Mouse (Mus musculus) forebrain, postnatal 0 days (tissue): ENCODE measurements at regions not wholly inside any gene's neighbourhood (a gene's known extent, or its start where the extent isn't known, plus 50 kb on each side); places are given as distances from the start of the nearest gene placed in this dataset.

Experiments used
- ATAC-seq: fragments of 200-750 bp; cut with Nextera tagmentation; 2 replicates; pipeline ENCODE4 v1.8.0; 2017; ENCODE audit warnings: mild to moderate bottlenecking, moderate library complexity
- DNase-seq: peaks from one replicate; pipeline ENCODE4 v3.0.0-alpha.2; 2015
- H3K27ac ChIP-seq: fragments of 300-500 bp; sonication (generic); 2 replicates; pipeline ENCODE4 v1.5.1; 2014; ENCODE audit warnings: low read depth, mild to moderate bottlenecking, antibody characterized with exemption, low read length, moderate library complexity, mixed read lengths
- H3K27me3 ChIP-seq: fragments of 300-500 bp; sonication (generic); 2 replicates; pipeline ENCODE4 v1.6.1; 2014; ENCODE audit warnings: mild to moderate bottlenecking, low read length, mixed read lengths; ENCODE audit not compliant: insufficient read depth
- H3K36me3 ChIP-seq: fragments of 300-500 bp; sonication (generic); 2 replicates; pipeline ENCODE4 v1.6.1; 2014; ENCODE audit warnings: mild to moderate bottlenecking, moderate library complexity; ENCODE audit not compliant: insufficient read depth
- H3K4me1 ChIP-seq: fragments of 300-500 bp; sonication (generic); 2 replicates; pipeline ENCODE4 v1.6.1; 2014; ENCODE audit warnings: antibody characterized with exemption; ENCODE audit not compliant: insufficient read depth
- H3K4me2 ChIP-seq: fragments of 300-500 bp; sonication (generic); 2 replicates; pipeline ENCODE4 v1.6.1; 2014; ENCODE audit warnings: low read depth, mild to moderate bottlenecking, moderate library complexity
- H3K4me3 ChIP-seq: fragments of 300-500 bp; sonication (generic); 2 replicates; pipeline ENCODE4 v1.5.1; 2014; ENCODE audit warnings: low read depth, low read length, mixed read lengths
- H3K9ac ChIP-seq: fragments of 300-500 bp; sonication (generic); 2 replicates; pipeline ENCODE4 v1.6.1; 2014; ENCODE audit warnings: mild to moderate bottlenecking
- H3K9me3 ChIP-seq: fragments of 300-500 bp; sonication (generic); 2 replicates; pipeline ENCODE4 v1.6.1; 2016; ENCODE audit warnings: low read length
- CTCF ChIP-seq: sonication (generic); IDR thresholded peaks from 2 replicates; pipeline ENCODE4 v1.5.1; 2016; ENCODE audit warnings: antibody characterized with exemption, control low read depth, low read depth
- WGBS: fragments of 180-500 bp; shearing (Covaris S2); extraction: QIAGEN DNeasy Blood & Tissue Kit; methylation state at CpG from one replicate; pipeline ENCODE4 v1.1.7; 2014; 5-methylcytosine and 5-hydroxymethylcytosine counted together

GRCm38 (mm10) chr4:24415048-24415447 is 81.2 kb upstream of the Mms22l start:
- DNase-seq (no peak), ATAC-seq (no peak)

GRCm38 (mm10) chr4:24429092-24429928 is 66.9 kb upstream of the Mms22l start:
- peak; percentile 73 for ATAC-seq
- Histone ChIP-seq H3K9me3 (no peaks in the 10 kb centered on the region), H3K4me1 (no peaks in the 10 kb centered on the region), H3K4me2 (peak overlapping the region; percentile 44), H3K36me3 (no peaks in the 10 kb centered on the region; the same call in 1 of the 2 replicates), H3K4me3 (peak overlapping the region; percentile 39), H3K27me3 (no peaks in the 10 kb centered on the region), H3K9ac (no peak overlapping the region), H3K27ac (no peak overlapping the region)
- no peak for TF ChIP-seq CTCF
- DNase-seq, result peak; percentile 50
- 6% methylated on average over 8 of the region's 8 CpGs for WGBS

More at GRCm38 (mm10) chr4:24415048-24415447, 81.2 kb upstream of the Mms22l start:
- H3K9ac ChIP-seq, result no peak overlapping the region
- no peaks in the 10 kb centered on the region for H3K9me3 ChIP-seq
- H3K4me1 ChIP-seq, result no peaks in the 10 kb centered on the region
- no peak overlapping the region for H3K4me2 ChIP-seq
- 88% methylated on average over 1 of the region's 1 CpGs for WGBS
- TF ChIP-seq CTCF, result no peak
- H3K4me3 ChIP-seq, result no peak overlapping the region
- H3K27me3 ChIP-seq, result no peaks in the 10 kb centered on the region
- no peak overlapping the region for H3K27ac ChIP-seq
- no peaks in the 10 kb centered on the region for H3K36me3 ChIP-seq

- Histone ChIP-seq H3K9me3 (no peaks in the 10 kb centered on the region), H3K4me2 (peak overlapping the region; percentile 44), H3K27ac (peak overlapping the region; percentile 62), H3K27me3 (no peaks in the 10 kb centered on the region), H3K4me1 (no peaks in the 10 kb centered on the region), H3K4me3 (peak overlapping the region; percentile 39), H3K9ac (peak overlapping the region; percentile 46), H3K36me3 (no peaks in the 10 kb centered on the region)
- ATAC-seq (0 out of 2 replicates have a peak, but pooled peaks have one; percentile 47), DNase-seq (peak; percentile 24)
- WGBS, result 5% methylated on average over 8 of the region's 8 CpGs
- TF ChIP-seq CTCF, result no peak
Measured at GRCm38 (mm10) chr4:24429929-24430752, 66.1 kb upstream of the Mms22l start.

- H3K4me3 ChIP-seq, result peak overlapping the region; percentile 39
- TF ChIP-seq CTCF, result no peak
- no peak for DNase-seq
- peak overlapping the region; percentile 62; the same call in 1 of the 2 replicates for H3K27ac ChIP-seq
- peak overlapping the region; percentile 46 for H3K9ac ChIP-seq
- H3K4me2 ChIP-seq, result peak overlapping the region; percentile 44
- H3K36me3 ChIP-seq, result no peaks in the 10 kb centered on the region
- ATAC-seq, result peak; percentile 65; the same call in 1 of the 2 replicates
- H3K9me3 ChIP-seq, result no peaks in the 10 kb centered on the region
- H3K4me1 ChIP-seq, result no peaks in the 10 kb centered on the region
- no peaks in the 10 kb centered on the region for H3K27me3 ChIP-seq
Measured at GRCm38 (mm10) chr4:24430753-24431072, 65.5 kb upstream of the Mms22l start.

GRCm38 (mm10) chr4:24437258-24437657 is 59.0 kb upstream of the Mms22l start:
- H3K9me3 ChIP-seq, result no peaks in the 10 kb centered on the region
- H3K27ac ChIP-seq, result no peak overlapping the region
- no peaks in the 10 kb centered on the region for H3K36me3 ChIP-seq
- TF ChIP-seq CTCF, result no peak
- no peak for DNase-seq
- H3K9ac ChIP-seq, result no peak overlapping the region
- no peaks in the 10 kb centered on the region for H3K27me3 ChIP-seq
- no peak overlapping the region for H3K4me3 ChIP-seq
- 96% methylated on average over 4 of the region's 4 CpGs for WGBS
- ATAC-seq, result no peak
- no peaks in the 10 kb centered on the region for H3K4me1 ChIP-seq
- H3K4me2 ChIP-seq, result no peak overlapping the region
